Mouse (Mus musculus) cerebellum, adult 2 months (tissue): ENCODE data around the gene Bnip1. TPM values are rescaled to one million over a fixed set of nuclear protein-coding genes. Genes with fewer than 3 reads are reported as not detected.

ENCODE experiments used
- DNase-seq, 2 experiments: peaks; one replicate each; pipeline ENCODE4 v3.0.0; 2021
- H3K27ac ChIP-seq: fragments of 200-500 bp; 2 replicates; pipeline ENCODE4 v1.5.1; 2012; ENCODE audit warnings: low read length, control low read depth, inconsistent platforms; ENCODE audit not compliant: insufficient read depth
- H3K27me3 ChIP-seq: fragments of 200-500 bp; 2 replicates; pipeline ENCODE4 v1.6.1; 2012; ENCODE audit warnings: inconsistent platforms, mild to moderate bottlenecking, low read length, moderate library complexity; ENCODE audit not compliant: control insufficient read depth, insufficient read depth
- H3K4me1 ChIP-seq: fragments of 200-500 bp; 2 replicates; pipeline ENCODE4 v1.6.1; 2011; ENCODE audit warnings: low read length; ENCODE audit not compliant: control insufficient read depth, insufficient read depth
- H3K4me3 ChIP-seq: fragments of 200-500 bp; replicated peaks from 2 replicates; pipeline ENCODE3; 2011; ENCODE audit warnings: mild to moderate bottlenecking, low read depth, low read length, control low read depth; ENCODE audit not compliant: insufficient read depth
- CTCF ChIP-seq: fragments of 200-500 bp; IDR thresholded peaks from 2 replicates; pipeline ENCODE4 v1.5.1; 2011; ENCODE audit warnings: low read depth, mild to moderate bottlenecking, control low read depth, low read length, moderate library complexity, borderline replicate concordance; ENCODE audit not compliant: insufficient read depth
- POLR2A ChIP-seq: fragments of 200-500 bp; IDR thresholded peaks from 2 replicates; pipeline ENCODE4 v1.6.1; 2011; ENCODE audit warnings: low read length, control low read depth, borderline replicate concordance; ENCODE audit not compliant: insufficient read depth
- WGBS: fragments of 180-500 bp; shearing (Covaris S2); methylation state at CpG from one replicate; pipeline ENCODE4 v1.1.7; 2018; 5-methylcytosine and 5-hydroxymethylcytosine counted together
- polyA plus RNA-seq: library from polyadenylated mRNA; depleted of rRNA; stranded (reverse); fragments of >200 nt; gene quantifications from 2 replicates; pipeline ENCODE4 v1.2.3, GENCODE M21; 2012

Gene Bnip1
- polyA plus RNA-seq, 1 experiment: 34.5 TPM

- 77% methylated on average over 6 of the region's 6 CpGs for WGBS
- Histone ChIP-seq H3K27ac (no peak overlapping the region), H3K4me3 (no peak overlapping the region), H3K27me3 (no peaks in the 10 kb centered on the region), H3K4me1 (no peaks in the 10 kb centered on the region)
- TF ChIP-seq POLR2A (no peak), CTCF (no peak)
- DNase-seq: no peak
Observed at GRCm38 (mm10) chr17:26797379-26798128, 16.7 kb downstream of the Bnip1 start.

DNA sequence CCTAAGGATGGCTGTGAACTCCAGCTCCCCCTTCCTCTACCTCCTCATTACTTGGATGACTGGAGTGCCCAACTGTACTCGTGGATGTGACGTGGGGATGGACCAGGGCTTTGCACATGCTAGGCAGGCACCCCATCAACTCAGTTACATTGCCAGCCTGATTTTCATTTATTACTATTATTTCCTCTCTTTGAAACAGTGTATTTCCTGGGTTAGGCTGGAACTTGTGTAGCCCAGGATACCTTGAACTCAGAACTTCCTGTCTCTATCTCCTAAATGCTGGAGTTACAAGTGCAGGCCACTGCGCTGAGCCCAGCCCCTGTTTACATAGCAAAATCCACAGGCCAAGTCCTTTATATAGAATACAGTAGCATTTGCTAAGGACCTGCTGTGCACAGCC lies 22.0 kb downstream of the Bnip1 start:
- DNase-seq: no peak
- WGBS: 74% methylated on average over 3 of the region's 3 CpGs
- Histone ChIP-seq H3K4me1 (no peaks in the 10 kb centered on the region), H3K27me3 (no peaks in the 10 kb centered on the region), H3K4me3 (no peak overlapping the region), H3K27ac (no peak overlapping the region)
- TF ChIP-seq CTCF (no peak), POLR2A (no peak)

GRCm38 (mm10) chr17:26812607-26813006 lies 31.7 kb downstream of the Bnip1 start:
- Histone ChIP-seq H3K4me1 (no peaks in the 10 kb centered on the region), H3K4me3 (no peak overlapping the region), H3K27me3 (no peaks in the 10 kb centered on the region), H3K27ac (no peak overlapping the region)
- WGBS: 71% methylated on average over 2 of the region's 2 CpGs
- TF ChIP-seq POLR2A (no peak), CTCF (no peak)
- no peak for DNase-seq

GRCm38 (mm10) chr17:26813497-26813896 lies 32.6 kb downstream of the Bnip1 start:
- Histone ChIP-seq H3K4me1 (no peaks in the 10 kb centered on the region), H3K27ac (no peak overlapping the region), H3K27me3 (no peaks in the 10 kb centered on the region), H3K4me3 (no peak overlapping the region)
- no peak for DNase-seq
- 83% methylated on average over 9 of the region's 9 CpGs for WGBS
- TF ChIP-seq CTCF (no peak), POLR2A (no peak)

DNA sequence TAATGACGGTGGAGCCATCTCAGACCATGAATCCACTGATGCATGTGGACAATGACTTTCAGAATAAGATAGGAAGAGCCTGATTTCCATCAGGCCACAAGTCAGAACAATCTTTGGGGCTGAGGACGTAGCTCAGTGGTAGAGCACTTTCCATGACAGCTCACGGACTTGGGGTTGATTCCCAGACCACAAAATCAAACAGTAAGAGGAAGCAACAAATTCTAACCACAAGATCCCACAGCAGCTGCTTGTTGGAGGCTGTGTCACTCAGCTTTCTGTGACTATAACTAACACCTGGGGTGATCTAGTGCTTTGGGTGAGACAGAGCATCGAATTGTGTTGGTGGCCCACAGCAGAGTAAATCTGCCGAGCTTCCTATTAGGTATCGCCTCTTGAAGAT lies 35.9 kb downstream of the Bnip1 start:
- H3K4me1 ChIP-seq: no peaks in the 10 kb centered on the region
- TF ChIP-seq POLR2A (no peak), CTCF (no peak)
- H3K4me3 ChIP-seq: no peak overlapping the region
- WGBS: 85% methylated on average over 6 of the region's 6 CpGs
- no peak for DNase-seq
- no peaks in the 10 kb centered on the region; the same call in 1 of the 2 replicates for H3K27me3 ChIP-seq
- H3K27ac ChIP-seq: no peak overlapping the region

DNA sequence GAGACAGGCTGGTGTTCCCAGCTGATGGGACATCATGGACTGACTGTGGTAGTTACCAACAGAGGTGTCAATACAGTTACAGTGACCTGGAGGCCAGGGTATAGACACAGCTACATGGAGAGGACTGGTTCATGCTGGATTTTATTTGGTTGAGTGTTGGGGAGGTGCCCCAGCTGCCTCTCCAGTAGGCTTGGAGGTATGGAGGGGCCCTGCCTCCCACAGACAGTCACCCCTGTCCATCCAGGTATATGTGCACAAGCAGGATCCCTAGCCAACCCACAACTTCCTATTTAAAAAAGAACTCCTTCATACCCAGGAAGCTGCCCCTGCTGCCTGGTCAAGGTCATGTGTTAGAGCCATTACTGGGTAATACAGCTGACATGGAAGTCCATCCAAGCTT lies 36.9 kb downstream of the Bnip1 start:
- Histone ChIP-seq H3K27me3 (no peaks in the 10 kb centered on the region; the same call in 1 of the 2 replicates), H3K4me1 (no peaks in the 10 kb centered on the region), H3K27ac (no peak overlapping the region), H3K4me3 (no peak overlapping the region)
- no peak for TF ChIP-seq POLR2A
- TF ChIP-seq CTCF: no peak
- DNase-seq: no peak

GRCm38 (mm10) chr17:26826131-26826530 lies 45.3 kb downstream of the Bnip1 start:
- no peak overlapping the region for H3K27ac ChIP-seq
- TF ChIP-seq POLR2A (no peak), CTCF (no peak)
- no peaks in the 10 kb centered on the region for H3K4me1 ChIP-seq
- H3K27me3 ChIP-seq: no peaks in the 10 kb centered on the region; the same call in 1 of the 2 replicates
- 72% methylated on average over 15 of the region's 17 CpGs for WGBS
- no peak for DNase-seq
- no peak overlapping the region for H3K4me3 ChIP-seq

DNA sequence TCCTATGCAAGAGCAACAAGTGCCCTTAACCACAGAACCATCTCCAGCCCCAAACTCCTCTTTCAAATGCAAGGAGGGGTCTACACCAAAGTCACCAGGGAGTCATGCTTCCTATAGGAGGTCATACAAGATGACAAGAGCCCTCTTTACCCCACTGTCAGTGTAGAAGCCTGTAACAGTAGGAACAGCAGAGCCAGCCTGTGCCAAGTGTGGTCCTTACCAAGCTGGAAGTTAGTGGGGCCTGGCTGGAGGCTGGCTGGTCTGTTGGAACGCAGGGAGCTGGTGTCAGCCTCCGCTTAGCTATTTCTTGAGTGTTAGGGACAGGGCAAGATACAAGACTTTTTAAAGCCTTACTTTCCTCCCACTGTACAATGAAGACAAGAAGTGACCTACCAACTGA lies 52.9 kb downstream of the Bnip1 start:
- no peak overlapping the region for H3K27ac ChIP-seq
- peaks cover 1% of the 10 kb centered on the region; the same call in 1 of the 2 replicates for H3K27me3 ChIP-seq
- 71% methylated on average over 2 of the region's 2 CpGs for WGBS

More for the DNA sequence above, 52.9 kb downstream of the Bnip1 start:
- TF ChIP-seq POLR2A (no peak), CTCF (no peak)
- DNase-seq: no peak
- H3K4me3 ChIP-seq: no peak overlapping the region
- H3K4me1 ChIP-seq: no peaks in the 10 kb centered on the region; the same call in 1 of the 2 replicates
